Mouse (Mus musculus) B cell, adult (primary cell): ENCODE data around the gene Gpr25. TPM values are rescaled to one million over a fixed set of nuclear protein-coding genes. Genes with fewer than 3 reads are reported as not detected.

ENCODE experiments used
- total RNA-seq: library from RNA; stranded (reverse); gene quantifications from 4 replicates; pipeline ENCODE4 v1.2.4, GENCODE M21; 2023; ENCODE audit not compliant: inconsistent age

Gene Gpr25
- not detected in 4 replicates for total RNA-seq

DNA sequence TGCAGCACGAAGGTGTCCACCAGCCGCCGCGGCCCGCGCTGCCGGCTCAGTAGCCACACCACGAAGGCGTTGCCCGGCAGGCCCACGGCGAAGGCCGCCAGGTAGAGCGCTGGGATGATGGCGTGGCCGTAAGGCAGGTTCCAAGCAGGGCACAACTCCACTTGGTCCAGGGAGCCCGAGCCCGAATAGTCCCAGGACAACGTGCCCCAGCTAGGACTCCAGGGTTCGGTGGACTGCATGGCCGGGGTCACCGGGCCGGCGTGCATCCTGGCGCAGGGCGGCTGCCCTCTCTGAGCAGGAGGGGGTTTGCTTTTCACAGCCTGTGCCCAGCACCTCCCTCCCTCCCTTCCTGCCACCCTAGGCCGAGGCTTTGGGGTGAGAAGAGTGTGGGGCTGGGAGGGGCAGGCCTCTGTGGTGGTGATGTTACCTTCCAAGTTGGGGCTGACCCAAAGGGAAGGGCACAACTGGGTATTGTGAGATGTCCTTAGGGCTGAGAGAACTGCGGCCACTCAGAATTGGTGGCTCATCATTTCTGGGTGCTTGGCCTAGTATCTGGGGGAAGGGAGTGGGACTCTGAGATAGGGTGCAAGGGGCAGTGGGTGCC, at the start of gene Gpr25:
Gpr25 (minus strand) TSS at position 239 of the 604 bp plus-strand sequence.

DNA sequence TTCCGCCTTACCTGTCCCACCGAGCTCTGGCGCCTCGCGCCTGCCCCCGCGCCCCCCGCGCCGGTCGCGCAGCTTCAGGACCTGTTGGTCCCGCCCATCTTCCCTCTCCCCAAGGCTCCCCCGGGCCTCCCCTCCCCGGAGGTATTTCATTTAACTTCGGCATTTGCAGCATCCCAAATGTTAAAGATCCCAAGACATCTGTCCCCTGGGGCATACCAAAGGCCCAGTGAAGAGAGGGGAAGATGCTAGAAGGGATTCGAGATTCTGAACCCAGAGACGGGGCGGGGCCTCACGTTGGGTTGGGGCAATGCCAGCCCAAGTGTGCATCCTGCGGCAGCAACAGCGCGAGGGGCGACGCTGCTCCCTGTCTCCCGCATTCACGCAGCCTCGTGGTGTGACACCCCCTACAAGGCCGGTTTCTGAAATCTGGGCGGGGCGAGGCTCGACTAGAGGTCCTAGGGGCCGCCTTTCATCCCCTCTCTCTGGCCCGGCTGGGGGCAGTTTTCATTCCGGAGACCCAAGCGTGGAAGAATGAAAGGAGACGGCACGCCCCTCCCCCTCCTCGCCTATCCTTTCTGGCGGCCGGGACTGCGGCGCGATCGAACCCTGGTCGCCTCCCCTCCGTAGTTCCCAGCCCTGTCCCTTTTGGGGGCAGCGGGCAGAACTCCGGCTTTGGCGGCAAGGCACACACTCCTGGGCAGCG, 26.6 kb downstream of the Gpr25 start, which contains the start of gene Inava:
Inava (minus strand) TSS at position 373 of the 703 bp plus-strand sequence.

DNA sequence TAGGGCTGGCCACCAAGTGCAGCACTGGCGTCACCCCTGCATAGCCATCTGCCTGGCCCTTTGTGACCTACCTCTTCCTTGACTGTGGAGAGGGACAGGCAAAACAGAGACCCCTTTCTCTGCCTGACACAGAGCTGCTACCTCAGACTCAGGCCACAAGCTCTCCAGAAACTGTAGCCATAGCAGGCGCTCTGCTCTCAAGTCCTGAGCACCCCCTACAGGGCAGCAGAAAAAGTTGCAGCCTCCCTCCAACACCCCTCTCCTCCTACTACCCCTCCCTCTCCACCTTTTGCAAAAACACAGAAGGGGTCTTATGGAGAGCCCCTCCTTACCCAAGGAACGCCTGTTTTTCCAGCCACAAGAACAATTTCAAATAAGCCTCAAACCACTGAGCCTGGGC, 47.9 kb downstream of the Gpr25 start, which contains the start of gene Mroh3:
Mroh3 (minus strand) TSS at position 26 of the 400 bp plus-strand sequence.

Other genes starting within 250 kb of the Gpr25 start
- not detected in 4 replicates for gene Ascl5, start 210.1 kb downstream of the Gpr25 start, total RNA-seq
- 5.7 to 6.8 TPM (median 5.7 TPM) in 4 replicates for gene Cacna1s, start 208.1 kb downstream of the Gpr25 start, total RNA-seq
- gene Kif21b, start 129.5 kb downstream of the Gpr25 start, total RNA-seq, result 182 to 212 TPM (median 208 TPM) in 4 replicates
- not detected in 4 replicates for gene Mroh3, start 48.0 kb downstream of the Gpr25 start, total RNA-seq
- not detected in 4 replicates for gene Inava, start 26.6 kb downstream of the Gpr25 start, total RNA-seq
- gene Camsap2, start 85.2 kb upstream of the Gpr25 start, total RNA-seq, result 36.4 to 39.9 TPM (median 38.4 TPM) in 4 replicates
- 20.3 to 21.9 TPM (median 20.6 TPM) in 4 replicates for gene Ddx59, start 154.4 kb upstream of the Gpr25 start, total RNA-seq
- gene Kif14, start 205.5 kb upstream of the Gpr25 start, total RNA-seq, result 0.48 to 3.4 TPM (median 0.89 TPM) in 4 replicates